Mouse (Mus musculus) ES-E14 (cell line): Measurements from ENCODE around the gene Lypd6b.

Experiments used
- CHD2 ChIP-seq: IDR thresholded peaks from 2 replicates; pipeline ENCODE4 v1.6.1; 2014; ENCODE audit warnings: mild to moderate bottlenecking, low read depth, low read length, inconsistent platforms
- HCFC1 ChIP-seq: IDR thresholded peaks from 2 replicates; pipeline ENCODE4 v1.6.1; 2012; ENCODE audit warnings: low read length, inconsistent platforms, borderline replicate concordance; ENCODE audit not compliant: insufficient read depth
- MAFK ChIP-seq: IDR thresholded peaks from 2 replicates; pipeline ENCODE4 v1.6.1; 2014; ENCODE audit warnings: mild to moderate bottlenecking, low read depth, low read length, inconsistent platforms; ENCODE audit not compliant: insufficient read depth
- ZC3H11A ChIP-seq: IDR thresholded peaks from 2 replicates; pipeline ENCODE4 v1.6.1; 2012; ENCODE audit warnings: low read depth, mild to moderate bottlenecking, inconsistent platforms, low read length, borderline replicate concordance
- ZNF384 ChIP-seq: IDR thresholded peaks from 2 replicates; pipeline ENCODE4 v1.6.1; 2012; ENCODE audit warnings: low read depth, low read length, inconsistent platforms

- no peak for TF ChIP-seq CHD2
- no peak for TF ChIP-seq ZNF384
- TF ChIP-seq HCFC1, result no peak
- no peak for TF ChIP-seq MAFK
- no peak for TF ChIP-seq ZC3H11A
These were observed 165.3 kb downstream of the Lypd6b start for GRCm38 (mm10) chr2:49952632-49953293.
